Mouse (Mus musculus) testis, adult 2 months (tissue): ENCODE results near the gene Syce3. TPM values are rescaled to one million over a fixed set of nuclear protein-coding genes. Genes with fewer than 3 reads are reported as not detected.

Experiments
- H3K27ac ChIP-seq: fragments of 200-500 bp; 2 replicates; pipeline ENCODE4 v1.5.1; 2012; ENCODE audit warnings: low read depth, low read length; ENCODE audit not compliant: control insufficient read depth, insufficient read depth
- H3K27me3 ChIP-seq: fragments of 200-500 bp; 2 replicates; pipeline ENCODE4 v1.6.1; 2012; ENCODE audit warnings: mild to moderate bottlenecking, low read length, moderate library complexity; ENCODE audit not compliant: control insufficient read depth, insufficient read depth
- H3K36me3 ChIP-seq: fragments of 200-500 bp; 2 replicates; pipeline ENCODE4 v1.6.1; 2012; ENCODE audit warnings: mild to moderate bottlenecking, low read length; ENCODE audit not compliant: control insufficient read depth, insufficient read depth
- H3K4me1 ChIP-seq: fragments of 200-500 bp; 2 replicates; pipeline ENCODE4 v1.6.1; 2012; ENCODE audit warnings: low read length; ENCODE audit not compliant: control insufficient read depth, insufficient read depth
- H3K4me3 ChIP-seq: fragments of 200-500 bp; 2 replicates; pipeline ENCODE4 v1.5.1; 2012; ENCODE audit warnings: low read depth, mild to moderate bottlenecking, low read length, moderate library complexity, mixed read lengths; ENCODE audit not compliant: control insufficient read depth
- CTCF ChIP-seq: fragments of 200-500 bp; IDR thresholded peaks from 2 replicates; pipeline ENCODE4 v1.5.1; 2012; ENCODE audit warnings: low read depth, mild to moderate bottlenecking, inconsistent platforms, low read length, moderate library complexity; ENCODE audit not compliant: control insufficient read depth, insufficient read depth, insufficient replicate concordance
- POLR2A ChIP-seq: fragments of 200-500 bp; IDR thresholded peaks from 2 replicates; pipeline ENCODE4 v1.6.1; 2012; ENCODE audit warnings: low read depth, mild to moderate bottlenecking, inconsistent platforms, low read length, moderate library complexity; ENCODE audit not compliant: control insufficient read depth
- polyA plus RNA-seq: library from polyadenylated mRNA; depleted of rRNA; stranded (reverse); fragments of >200 nt; gene quantifications from 2 replicates; pipeline ENCODE4 v1.2.3, GENCODE M21; 2012

Gene Syce3
- polyA plus RNA-seq, 1 experiment, result 247 TPM

- H3K36me3 ChIP-seq, result no peaks in the 10 kb centered on the region
- no peaks in the 10 kb centered on the region for H3K27me3 ChIP-seq
- TF ChIP-seq CTCF (no peak), POLR2A (no peak)
- no peak overlapping the region for H3K27ac ChIP-seq
- H3K4me3 ChIP-seq, result no peak overlapping the region
- H3K4me1 ChIP-seq, result peaks cover 6% of the 10 kb centered on the region
Measured at GRCm38 (mm10) chr15:89387127-89387526, 23.2 kb downstream of the Syce3 start.

GRCm38 (mm10) chr15:89384617-89385016 is 25.7 kb downstream of the Syce3 start, which contains the start of gene Klhdc7b:
TSS of gene Klhdc7b (plus strand) at chr15:89384917.
- Histone ChIP-seq H3K4me3 (no peak within 1 kb of the TSS), H3K4me1 (peaks cover 7% of the 10 kb centered on the region), H3K27me3 (no peaks in the 10 kb centered on the region), H3K36me3 (no peaks in the 10 kb centered on the region), H3K27ac (no peak within 1 kb of the TSS)
- no peak for TF ChIP-seq POLR2A
- no peak for TF ChIP-seq CTCF

- Histone ChIP-seq H3K27ac (peak overlapping the region; percentile 59), H3K4me1 (peaks cover 30% of the 10 kb centered on the region), H3K4me3 (peak overlapping the region; percentile 77), H3K36me3 (no peaks in the 10 kb centered on the region), H3K27me3 (peaks cover 2% of the 10 kb centered on the region; the same call in 1 of the 2 replicates)
- no peak for TF ChIP-seq POLR2A
- no peak for TF ChIP-seq CTCF
Measured at GRCm38 (mm10) chr15:89379429-89379828, 30.9 kb downstream of the Syce3 start.

DNA sequence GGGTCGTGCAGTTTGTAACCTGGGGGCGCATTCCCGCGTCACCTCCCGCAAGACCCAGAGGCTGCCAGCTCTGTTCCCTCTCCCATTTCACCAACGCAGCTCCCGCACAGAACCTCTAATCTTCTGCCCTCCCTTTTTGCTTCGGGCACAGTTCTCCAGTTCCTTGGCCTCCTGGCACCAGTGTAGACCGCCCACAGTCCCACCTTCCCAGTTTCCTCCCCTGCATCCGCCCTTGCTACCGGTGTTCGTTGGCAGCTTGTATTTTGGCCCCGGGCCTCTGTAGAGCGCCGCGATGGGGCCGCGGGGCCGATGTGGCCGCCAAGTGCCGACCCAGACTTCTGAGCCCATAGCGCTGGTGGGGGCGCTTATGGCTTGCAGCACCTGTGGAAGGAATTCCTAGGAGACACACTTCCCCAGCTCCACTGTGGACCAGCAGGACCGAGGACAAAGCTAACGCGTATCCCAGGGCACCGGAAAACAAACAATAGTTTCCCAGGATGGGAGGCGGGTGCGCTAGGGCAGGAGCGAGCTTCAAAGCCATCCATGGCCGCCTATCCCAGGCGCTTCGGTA is 31.4 kb downstream of the Syce3 start, which contains the start of gene Odf3b:
Gene Odf3b, minus strand, starts transcription at position 452 of the 571 bp plus-strand sequence.
- H3K4me1 ChIP-seq, result peaks cover 33% of the 10 kb centered on the region
- H3K4me3 ChIP-seq, result peak within 1 kb of the TSS; percentile 77
- peaks cover 2% of the 10 kb centered on the region; the same call in 1 of the 2 replicates for H3K27me3 ChIP-seq
- H3K36me3 ChIP-seq, result no peaks in the 10 kb centered on the region
- peak; percentile 18; the same call in 1 of the 2 replicates for TF ChIP-seq POLR2A
- TF ChIP-seq CTCF, result no peak
- H3K27ac ChIP-seq, result peak within 1 kb of the TSS; percentile 59

DNA sequence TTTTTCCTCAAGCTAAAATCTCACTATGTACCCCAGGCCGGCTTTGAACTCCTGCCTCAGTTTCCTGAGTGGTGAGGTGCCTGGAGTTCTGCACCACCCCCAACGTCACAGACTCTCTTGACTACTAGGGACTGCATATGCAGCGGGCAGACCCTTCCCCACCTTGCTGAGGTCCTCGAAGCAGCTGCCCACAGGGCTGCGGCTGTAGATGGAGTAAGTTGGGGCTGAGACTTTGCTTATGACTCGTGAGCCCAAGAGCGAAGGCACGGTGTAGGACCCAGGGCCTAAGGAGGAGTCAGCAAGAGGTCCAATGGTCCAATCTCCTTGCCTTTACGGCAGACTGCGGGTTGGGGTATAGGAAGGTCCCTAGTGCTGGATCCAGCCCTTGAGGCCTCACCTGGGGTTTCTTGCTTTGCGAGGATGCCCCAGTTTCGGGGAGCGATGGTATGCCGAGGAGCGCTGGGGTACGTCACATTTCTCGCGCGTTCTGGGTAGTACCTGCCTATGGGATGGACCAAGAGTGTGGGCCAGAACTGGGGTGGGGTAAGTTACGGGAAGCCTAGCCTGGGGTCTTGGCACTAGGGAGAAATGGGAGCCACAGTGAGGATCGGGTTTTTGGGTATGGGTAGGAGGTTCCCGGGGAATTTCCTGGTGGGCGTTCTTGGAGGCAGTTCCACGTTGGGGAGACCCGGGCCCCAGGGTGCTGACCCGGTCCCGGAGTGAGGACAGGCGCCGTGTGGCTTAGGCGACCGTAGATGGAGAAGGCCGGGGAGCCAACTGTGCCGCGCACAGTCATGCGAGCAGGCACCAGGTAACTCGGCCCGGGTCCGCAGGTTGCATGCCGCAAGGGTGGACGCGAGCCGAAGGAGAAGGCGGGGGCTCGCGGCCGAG is 32.1 kb downstream of the Syce3 start:
- TF ChIP-seq POLR2A, result peak; percentile 37; the same call in 1 of the 2 replicates
- TF ChIP-seq CTCF, result no peak
- H3K27ac ChIP-seq, result no peak overlapping the region; the same call in 1 of the 2 replicates
- H3K27me3 ChIP-seq, result peaks cover 2% of the 10 kb centered on the region; the same call in 1 of the 2 replicates
- H3K4me1 ChIP-seq, result peaks cover 34% of the 10 kb centered on the region
- H3K4me3 ChIP-seq, result peak overlapping the region; percentile 77
- H3K36me3 ChIP-seq, result no peaks in the 10 kb centered on the region

GRCm38 (mm10) chr15:89377362-89377761 is 32.9 kb downstream of the Syce3 start:
- H3K4me1 ChIP-seq, result peaks cover 37% of the 10 kb centered on the region
- H3K36me3 ChIP-seq, result no peaks in the 10 kb centered on the region
- H3K4me3 ChIP-seq, result peak overlapping the region; percentile 32
- no peak; the same call in 1 of the 2 replicates for TF ChIP-seq CTCF
- 0 out of 2 replicates have a peak, but pooled peaks have one; percentile 16 for TF ChIP-seq POLR2A
- H3K27me3 ChIP-seq, result peaks cover 2% of the 10 kb centered on the region; the same call in 1 of the 2 replicates
- no peak overlapping the region for H3K27ac ChIP-seq

DNA sequence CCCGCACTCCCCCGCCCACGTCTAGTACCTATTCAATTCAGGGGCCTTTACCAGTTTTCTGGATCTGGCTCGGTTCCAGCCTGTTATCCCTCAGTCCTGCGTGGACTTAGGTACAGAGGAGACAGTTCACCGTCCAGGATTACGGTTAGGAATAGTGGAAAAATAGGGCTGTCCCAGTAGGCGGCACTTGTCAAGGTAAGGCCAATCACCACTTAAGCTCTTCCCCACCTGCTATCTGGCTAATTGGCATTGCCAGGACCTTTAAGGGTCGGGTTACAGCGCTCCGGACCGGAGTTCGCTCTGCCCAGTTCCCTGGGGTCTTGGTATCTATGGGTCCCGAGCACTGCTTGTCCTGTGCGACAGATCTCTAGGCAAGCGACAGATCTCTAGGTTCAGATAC is 33.3 kb downstream of the Syce3 start, which contains the start of gene Tymp:
Gene Tymp, minus strand, starts transcription at position 83 of the 400 bp plus-strand sequence.
- H3K4me1 ChIP-seq, result peaks cover 37% of the 10 kb centered on the region
- no peak within 1 kb of the TSS; the same call in 1 of the 2 replicates for H3K27ac ChIP-seq
- peak within 1 kb of the TSS; percentile 77 for H3K4me3 ChIP-seq
- H3K36me3 ChIP-seq, result no peaks in the 10 kb centered on the region
- peaks cover 2% of the 10 kb centered on the region; the same call in 1 of the 2 replicates for H3K27me3 ChIP-seq
- TF ChIP-seq POLR2A, result no peak
- TF ChIP-seq CTCF, result no peak
